Mouse (Mus musculus) megakaryocyte-erythroid progenitor cell, adult 5-6 weeks (primary cell): ENCODE results near the gene Chil4. TPM values are rescaled to one million over a fixed set of nuclear protein-coding genes. Genes with fewer than 3 reads are reported as not detected.

Experiments used
- ATAC-seq: replicated peaks from 2 replicates; pipeline ENCODE4 v1.8.0; 2016; ENCODE audit warnings: mild to moderate bottlenecking, inconsistent platforms; ENCODE audit not compliant: severe bottlenecking, poor library complexity, low FRiP score, low TSS enrichment
- total RNA-seq, 2 experiments: library from RNA; stranded (forward) in 1 of 2; stranded (reverse) in 1 of 2; fragments of 200-1000, 215-1000 nt in 1 of 2; fragments of >200 nt in 1 of 2; fragmentation: Nextera tagmentation in 1 of 2; gene quantifications; 2 replicates each; pipeline ENCODE4 v1.2.3; 2014 to 2017

The Chil4 gene
- total RNA-seq, 2 experiments from 2014 or later, result not detected

DNA sequence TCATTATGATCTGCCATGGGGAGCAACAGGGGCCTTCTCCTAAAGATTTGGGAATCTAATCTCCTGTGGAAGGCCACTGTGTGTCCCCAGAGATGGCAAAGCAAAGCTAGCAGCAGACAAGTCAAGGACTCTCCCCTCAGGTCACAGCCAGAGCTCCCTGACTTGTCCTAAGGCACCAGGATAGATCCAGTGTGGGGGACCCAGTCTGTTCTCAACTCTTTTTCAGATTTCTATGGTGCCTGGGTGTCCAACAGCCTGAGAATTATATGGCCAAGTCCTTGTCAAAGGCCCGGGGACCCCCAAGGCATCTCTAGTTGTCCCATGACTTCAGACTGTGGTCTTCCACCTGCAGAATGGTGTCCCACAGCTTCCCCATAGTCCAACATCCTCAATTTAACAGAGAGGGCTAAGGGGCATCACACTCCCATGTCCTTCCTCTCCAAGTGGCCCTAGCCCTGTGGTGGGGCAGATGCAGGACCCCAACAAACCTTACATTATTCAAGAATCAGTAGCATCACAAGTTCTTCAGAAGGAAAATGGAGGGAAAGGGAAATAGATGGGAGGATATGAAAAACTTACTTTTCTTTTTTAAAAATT, 48.1 kb downstream of the Chil4 start:
- no peak for ATAC-seq

DNA sequence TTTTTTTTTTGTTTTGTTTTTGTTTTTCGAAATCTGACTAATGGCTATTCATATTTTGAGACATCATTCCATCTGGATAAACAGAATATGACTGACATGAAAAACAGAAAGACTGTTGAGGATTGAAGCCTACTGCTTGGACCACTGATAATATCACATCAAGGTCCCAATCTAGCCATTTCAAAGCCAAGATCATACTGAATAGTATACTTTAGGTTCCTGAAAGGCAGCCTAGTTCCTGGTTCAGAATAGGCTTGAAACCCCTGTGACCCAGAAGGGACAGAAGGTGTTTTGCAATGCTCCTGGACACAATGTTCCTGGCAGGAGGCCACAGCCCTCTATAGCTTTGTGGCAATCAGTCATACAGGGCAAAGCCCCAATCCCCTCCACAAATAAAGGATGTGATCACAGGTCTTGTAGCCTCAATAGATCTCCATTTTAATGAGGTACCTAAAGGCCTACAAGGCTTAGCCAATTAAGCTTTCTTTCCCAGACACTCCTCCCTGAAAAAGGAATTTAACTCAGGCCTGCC, 48.7 kb downstream of the Chil4 start:
- no peak for ATAC-seq

DNA sequence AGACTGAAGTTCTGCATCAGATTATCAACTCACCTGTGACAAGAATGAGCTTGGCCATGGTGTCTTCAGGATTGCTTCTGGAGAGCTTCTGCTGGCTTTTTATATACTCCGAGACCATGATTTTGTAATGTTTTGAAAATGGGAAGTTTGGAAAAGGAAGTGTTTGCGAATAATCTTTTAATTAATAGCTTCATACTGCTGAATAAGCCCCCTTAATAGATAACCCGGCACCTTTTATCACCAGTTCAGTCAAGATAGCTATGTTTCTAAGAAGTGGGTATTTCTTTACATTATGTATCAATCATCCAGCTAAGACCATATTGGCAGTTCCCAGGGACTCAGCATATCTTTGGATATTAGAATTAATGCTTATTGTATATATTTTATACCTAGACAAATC, 51.8 kb downstream of the Chil4 start, which contains the start of gene Chil3:
Gene Chil3, minus strand, starts transcription at position 101 of the 400 bp plus-strand sequence.
- no peak for ATAC-seq

DNA sequence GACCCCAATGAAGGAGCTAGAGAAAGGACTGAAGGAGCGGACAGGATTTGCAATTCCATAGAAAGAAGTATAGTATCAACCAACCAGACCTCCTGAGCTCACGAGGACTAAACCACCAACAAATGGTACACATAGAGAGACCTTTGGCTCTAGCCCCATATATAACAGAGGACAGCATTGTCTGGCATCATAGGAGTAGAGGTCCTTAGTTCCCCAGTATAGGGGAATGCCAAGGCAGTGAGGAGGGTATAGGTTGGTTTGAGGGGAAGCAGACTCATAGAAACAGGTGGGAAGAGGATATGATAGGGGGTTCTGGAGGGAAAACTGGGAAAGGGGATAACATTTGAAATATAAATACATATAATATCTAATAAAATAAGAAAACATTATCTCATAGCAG, 64.9 kb downstream of the Chil4 start:
- ATAC-seq, result no peak

Other genes starting within 250 kb of the Chil4 start
- 5.9 and 7.8 TPM in 2 replicates for gene Ovgp1, start 245.8 kb downstream of the Chil4 start, total RNA-seq (2014; fragmentation: Nextera tagmentation)
- gene Ovgp1, start 245.8 kb downstream of the Chil4 start, total RNA-seq (2017), result 2.4 and 7.4 TPM in 2 replicates
- not detected in 2 replicates for gene Pifo, start 204.9 kb downstream of the Chil4 start, total RNA-seq (2014; fragmentation: Nextera tagmentation)
- gene Pifo, start 204.9 kb downstream of the Chil4 start, total RNA-seq (2017), result not detected in 2 replicates
- gene Chil5, start 186.7 kb downstream of the Chil4 start, total RNA-seq (2014; fragmentation: Nextera tagmentation), result not detected in 2 replicates
- gene Chil5, start 186.7 kb downstream of the Chil4 start, total RNA-seq (2017), result not detected in 2 replicates
- gene Chia1, start 106.3 kb downstream of the Chil4 start, total RNA-seq (2014; fragmentation: Nextera tagmentation), result not detected in 2 replicates
- gene Chia1, start 106.3 kb downstream of the Chil4 start, total RNA-seq (2017), result not detected in 2 replicates
- gene Chil3, start 51.9 kb downstream of the Chil4 start, total RNA-seq (2014; fragmentation: Nextera tagmentation), result 47.1 TPM in 1 of 2 replicates, not detected in the other
- gene Chil3, start 51.9 kb downstream of the Chil4 start, total RNA-seq (2017), result 3.2 and 10.7 TPM in 2 replicates
- gene Chil6, start 186.7 kb upstream of the Chil4 start, total RNA-seq (2014; fragmentation: Nextera tagmentation), result not detected in 2 replicates
- not detected in 2 replicates for gene Chil6, start 186.7 kb upstream of the Chil4 start, total RNA-seq (2017)